Mouse (Mus musculus) frontal cortex, adult (tissue): Measurements from ENCODE around the gene F9.
"Not testable (repeated sequence)": the region's sequence is repeated elsewhere in the genome, so short reads cannot be mapped to it uniquely, and the experiment has no call there.

Source experiments
- ATAC-seq: cut with Nextera tagmentation; 2 replicates; pipeline ENCODE4 v1.9.2; 2017; ENCODE audit warnings: mild to moderate bottlenecking, moderate library complexity, mixed read lengths; ENCODE audit not compliant: low TSS enrichment

F9 gene

DNA sequence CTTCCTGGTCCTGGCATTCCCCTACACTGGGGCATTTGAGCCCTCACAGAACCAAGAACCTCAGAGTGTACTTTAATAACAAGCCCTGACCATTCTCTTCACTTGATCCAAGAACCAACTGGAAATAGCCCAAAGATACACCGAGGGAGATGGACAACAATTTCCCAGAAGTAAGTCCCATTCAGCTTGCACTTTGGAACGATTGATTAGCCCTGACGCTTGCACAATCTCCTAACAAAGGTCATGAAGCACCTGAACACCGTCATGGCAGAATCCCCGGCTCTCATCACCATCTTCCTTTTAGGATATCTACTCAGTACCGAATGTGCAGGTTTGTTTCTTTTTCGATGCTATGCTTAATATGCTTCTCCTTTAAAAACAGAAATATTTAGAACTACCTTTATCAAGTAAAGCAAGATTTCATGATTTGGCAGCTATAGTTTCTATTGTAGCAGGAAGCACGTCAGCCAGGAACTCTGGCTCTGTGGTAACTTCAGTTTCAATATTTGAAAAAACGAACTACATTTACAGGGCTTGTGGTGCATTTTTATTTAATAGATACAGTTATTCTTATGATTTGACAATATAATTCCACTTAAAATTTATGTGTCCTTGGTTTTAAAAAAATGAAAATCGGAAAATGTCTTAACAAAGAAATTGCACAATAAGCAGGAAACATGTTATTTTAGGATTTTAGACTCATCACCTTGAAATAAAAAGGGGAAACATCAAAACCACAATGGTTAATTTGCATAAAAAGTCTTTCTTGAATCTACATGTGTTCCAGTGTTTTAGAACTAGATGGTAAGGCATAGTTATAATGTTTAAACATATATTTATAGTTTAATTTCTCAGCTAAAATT lies at the start of gene F9:
TSS of gene F9 (plus strand) at position 244 of the 863 bp plus-strand sequence.
- no peak for ATAC-seq

DNA sequence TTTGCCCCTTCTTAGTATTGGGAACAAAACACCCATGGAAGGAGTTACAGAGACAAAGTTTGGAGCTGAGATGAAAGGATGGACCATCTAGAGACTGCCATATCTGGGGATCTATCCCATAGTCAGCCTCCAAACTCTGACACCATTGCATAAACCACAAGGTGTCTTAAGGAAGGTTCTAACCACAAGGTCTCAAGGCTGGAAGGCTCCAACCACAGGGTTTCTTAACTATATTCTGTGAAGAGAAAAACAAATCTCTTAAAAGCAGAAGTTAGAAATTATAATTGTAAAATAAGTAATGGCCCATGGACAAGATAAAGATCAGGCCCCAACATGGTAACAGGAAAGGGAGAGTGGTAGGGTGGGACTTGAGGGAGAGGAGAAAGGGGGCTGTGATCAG lies 29.5 kb upstream of the F9 start:
- ATAC-seq = not testable (repeated sequence)

DNA sequence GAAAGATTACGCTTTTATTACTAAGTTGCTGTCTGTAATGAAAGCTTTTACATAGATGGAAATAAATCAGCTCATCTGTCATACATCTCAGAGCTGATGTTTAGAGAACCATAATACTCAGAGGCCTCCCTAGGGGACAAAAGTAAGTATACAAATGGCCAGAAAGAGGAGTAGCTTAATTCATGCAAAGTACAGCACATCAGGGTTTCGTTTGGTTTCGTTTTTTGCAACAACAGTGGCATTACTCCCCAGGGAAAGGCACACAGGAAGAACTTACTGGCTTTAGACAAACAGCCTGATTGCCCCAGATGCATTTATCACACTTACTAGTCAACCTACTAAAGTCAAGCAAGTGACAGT lies 800 bp downstream of the F9 start:
- no peak for ATAC-seq

DNA sequence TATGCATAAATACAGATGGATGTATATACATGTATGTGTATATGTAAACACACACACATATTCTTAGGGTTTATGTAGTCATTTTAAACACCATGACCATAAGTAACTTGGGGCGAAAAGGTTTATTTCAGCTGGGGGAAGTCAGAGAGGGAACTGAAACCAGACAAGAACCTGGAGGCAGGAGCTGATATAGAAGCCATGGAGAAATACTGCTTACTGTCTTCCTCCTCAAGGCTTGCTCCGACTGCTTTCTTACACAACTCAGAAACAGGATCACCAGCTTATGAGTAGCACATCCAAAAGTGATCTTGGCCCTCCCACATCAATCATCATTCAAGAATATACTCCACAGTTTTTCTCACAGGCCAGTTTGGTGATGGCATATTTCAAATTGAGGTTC lies 2.2 kb downstream of the F9 start:
- no peak for ATAC-seq

DNA sequence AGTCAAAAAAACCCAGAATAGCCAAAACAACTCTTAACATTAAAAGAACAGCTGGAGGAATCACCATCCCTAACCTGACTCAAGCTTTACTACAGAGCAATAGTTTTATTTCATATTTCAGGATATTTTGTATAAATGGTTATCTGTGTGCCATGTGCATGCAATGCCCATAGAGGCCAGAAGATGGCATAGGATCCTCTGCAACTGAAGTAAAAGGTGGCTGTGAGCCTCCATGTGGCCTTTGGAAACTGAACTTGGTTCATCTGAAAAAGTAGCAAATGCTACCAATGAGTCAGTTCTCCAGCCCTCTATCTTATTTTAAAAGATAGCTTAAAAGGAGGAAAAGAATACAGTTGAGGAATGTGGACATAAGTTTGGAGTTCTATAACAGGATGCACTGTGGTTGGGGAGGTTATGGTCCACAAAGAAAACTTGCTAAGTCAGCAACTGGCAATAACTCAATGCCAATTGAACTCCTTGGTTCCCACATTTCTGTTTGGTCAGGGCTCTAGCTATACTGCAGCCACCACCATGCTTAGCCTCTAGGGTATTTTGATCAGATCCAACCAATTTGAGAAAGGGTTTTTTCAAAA lies 13.9 kb downstream of the F9 start:
- ATAC-seq = peak; percentile 62; the same call in 1 of the 2 replicates

DNA sequence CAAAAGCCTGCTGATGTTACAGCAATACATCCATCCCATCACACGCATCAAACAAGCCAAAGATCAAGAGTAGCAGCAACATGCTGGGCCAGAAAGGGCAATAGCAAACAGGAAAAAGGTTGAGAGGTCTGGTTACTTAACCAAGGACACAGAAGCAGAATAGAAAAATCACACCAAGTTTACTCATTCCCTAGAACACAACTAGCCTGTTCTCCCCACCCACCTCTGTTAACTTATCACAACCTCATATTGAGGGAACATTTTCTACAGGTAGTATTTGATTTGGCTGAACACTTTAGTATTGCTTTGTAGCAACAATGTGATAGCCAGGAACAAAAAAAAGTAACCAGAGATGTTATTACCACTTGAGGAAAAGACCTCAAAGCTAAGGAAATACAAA lies 15.3 kb downstream of the F9 start:
- ATAC-seq = no peak

DNA sequence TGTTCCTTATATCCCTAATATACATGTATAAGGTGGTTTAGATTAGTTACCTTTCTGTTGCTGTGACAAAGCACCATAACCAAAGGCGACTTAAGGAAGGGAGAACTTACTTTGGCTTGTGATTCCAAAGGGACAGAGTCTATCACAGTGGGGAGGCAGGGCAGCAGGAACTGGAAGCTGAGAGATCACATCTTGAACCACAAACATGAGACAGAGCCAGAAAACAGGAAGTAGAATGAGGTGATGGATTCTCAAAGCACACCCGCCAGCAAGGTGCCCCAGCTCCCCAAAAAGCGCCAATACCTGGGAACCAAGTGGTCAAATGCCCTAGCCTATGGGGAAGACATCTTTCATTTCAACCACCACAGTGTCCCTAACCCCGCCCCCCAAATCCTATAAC lies 21.7 kb downstream of the F9 start:
- ATAC-seq = no peak

DNA sequence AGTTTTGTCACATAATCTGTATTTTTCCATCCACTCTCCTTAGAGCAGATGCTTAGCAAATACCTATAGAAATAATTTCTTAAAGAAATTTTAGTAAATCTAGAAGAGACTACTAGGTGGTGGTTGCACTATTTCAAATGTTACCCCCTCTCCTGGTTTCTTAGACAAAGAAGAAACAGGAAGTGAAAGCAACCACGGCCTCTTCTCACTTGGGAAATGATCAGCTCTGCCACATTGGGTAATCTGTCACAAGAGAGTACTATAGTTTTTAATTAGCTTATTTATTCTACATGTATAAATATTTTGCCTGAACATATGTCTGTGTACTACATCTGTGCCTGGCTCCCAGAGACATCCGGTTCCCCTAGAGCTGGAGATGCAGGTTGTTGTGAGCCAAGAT lies 22.3 kb downstream of the F9 start:
- ATAC-seq = no peak

DNA sequence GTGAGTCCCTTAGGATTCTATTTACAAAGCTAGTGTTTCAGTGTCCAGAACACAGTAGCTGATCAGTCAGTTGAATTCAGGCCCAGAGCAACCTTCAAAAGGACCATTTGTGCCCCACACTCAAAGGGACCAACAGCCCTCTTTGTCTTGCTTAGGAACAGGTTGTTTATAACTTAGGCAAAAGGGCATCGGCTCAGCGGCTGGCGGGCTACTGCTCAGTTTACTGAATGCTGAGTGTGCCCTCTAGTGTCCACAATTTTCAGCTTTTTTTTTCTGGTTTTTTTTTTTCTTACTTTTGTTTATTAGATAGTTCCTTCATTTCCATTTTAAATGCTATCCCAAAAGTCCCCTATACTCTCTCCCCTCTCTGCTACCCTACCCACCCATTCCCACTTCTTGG lies 27.4 kb downstream of the F9 start:
- peak; percentile 65 for ATAC-seq

DNA sequence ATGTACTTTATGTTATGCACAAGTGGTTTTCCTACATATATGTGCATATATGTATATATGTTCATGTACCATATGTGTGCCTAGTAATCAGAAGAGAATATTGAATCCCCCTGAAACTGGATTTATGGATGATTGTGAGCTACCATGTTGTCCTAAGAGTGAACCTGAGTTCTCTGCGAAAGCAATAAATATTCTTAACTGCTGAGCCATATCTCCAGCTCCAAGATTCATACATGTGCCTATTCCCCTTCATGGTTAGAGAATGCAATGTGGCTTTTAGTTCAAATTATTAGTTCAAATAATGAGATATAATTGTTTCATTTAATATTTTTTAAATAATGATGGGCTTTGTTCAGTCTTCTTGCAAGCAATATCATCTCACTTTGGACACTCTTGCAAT lies 55.5 kb downstream of the F9 start:
- no peak for ATAC-seq

DNA sequence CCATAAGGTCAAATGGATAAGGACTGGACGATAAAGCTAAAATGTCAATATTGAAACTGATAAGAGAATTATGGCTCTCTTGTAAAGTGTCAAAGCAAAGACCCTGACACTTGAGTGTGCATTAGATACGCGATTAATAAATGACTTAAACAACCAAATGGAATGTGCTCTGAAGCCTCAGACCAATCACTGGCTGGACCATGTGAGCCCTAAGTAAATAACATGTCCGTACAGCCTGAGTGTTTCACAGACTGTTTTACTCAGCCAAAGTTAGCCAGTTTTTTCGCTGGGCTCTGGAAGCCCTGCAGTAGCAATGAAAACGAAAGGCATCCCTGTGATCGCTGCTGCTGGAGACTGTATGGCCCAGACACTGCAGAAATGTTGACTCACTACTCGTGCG lies 55.9 kb downstream of the F9 start:
- ATAC-seq = no peak

DNA sequence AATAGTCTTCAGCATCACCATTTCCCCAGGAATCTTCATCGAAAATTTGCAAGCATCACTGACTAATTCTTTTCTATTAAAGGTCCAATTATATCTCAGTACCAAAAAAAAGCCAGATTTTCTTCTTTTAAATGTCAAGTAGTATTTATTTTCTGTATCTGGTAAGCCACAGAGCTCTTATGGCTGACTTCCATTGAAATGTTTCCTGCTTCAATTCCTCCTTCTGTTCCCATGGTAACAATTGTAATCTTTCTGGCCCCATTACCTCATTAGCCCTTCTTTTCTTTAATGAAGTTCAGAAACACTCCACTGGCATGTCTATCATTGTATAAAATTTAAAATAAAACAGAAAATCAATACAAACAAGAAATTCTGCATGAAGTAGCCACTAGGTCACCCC lies 76.1 kb downstream of the F9 start:
- ATAC-seq = no peak
